Mouse (Mus musculus) liver, adult (tissue): ENCODE measurements at regions not wholly inside any gene's neighbourhood (a gene's known extent, or its start where the extent isn't known, plus 50 kb on each side); places are given as distances from the start of the nearest gene placed in this dataset.

Experiments used
- GATA4 ChIP-seq: IDR thresholded peaks from 2 replicates; pipeline ENCODE4 v1.6.1; 2014; ENCODE audit warnings: mild to moderate bottlenecking, low read length; ENCODE audit not compliant: insufficient replicate concordance

- TF ChIP-seq GATA4 = no peak
These were observed 62.7 kb upstream of the Gm15217 start for GRCm38 (mm10) chr14:46316521-46316920.

GRCm38 (mm10) chr14:46317406-46318045 lies 61.7 kb upstream of the Gm15217 start:
- TF ChIP-seq GATA4 = no peak

GRCm38 (mm10) chr14:46328064-46328463 lies 51.1 kb upstream of the Gm15217 start:
- TF ChIP-seq GATA4 = no peak
